Mouse (Mus musculus): ENCODE measurements around the gene Bmpr1b.

DNA sequence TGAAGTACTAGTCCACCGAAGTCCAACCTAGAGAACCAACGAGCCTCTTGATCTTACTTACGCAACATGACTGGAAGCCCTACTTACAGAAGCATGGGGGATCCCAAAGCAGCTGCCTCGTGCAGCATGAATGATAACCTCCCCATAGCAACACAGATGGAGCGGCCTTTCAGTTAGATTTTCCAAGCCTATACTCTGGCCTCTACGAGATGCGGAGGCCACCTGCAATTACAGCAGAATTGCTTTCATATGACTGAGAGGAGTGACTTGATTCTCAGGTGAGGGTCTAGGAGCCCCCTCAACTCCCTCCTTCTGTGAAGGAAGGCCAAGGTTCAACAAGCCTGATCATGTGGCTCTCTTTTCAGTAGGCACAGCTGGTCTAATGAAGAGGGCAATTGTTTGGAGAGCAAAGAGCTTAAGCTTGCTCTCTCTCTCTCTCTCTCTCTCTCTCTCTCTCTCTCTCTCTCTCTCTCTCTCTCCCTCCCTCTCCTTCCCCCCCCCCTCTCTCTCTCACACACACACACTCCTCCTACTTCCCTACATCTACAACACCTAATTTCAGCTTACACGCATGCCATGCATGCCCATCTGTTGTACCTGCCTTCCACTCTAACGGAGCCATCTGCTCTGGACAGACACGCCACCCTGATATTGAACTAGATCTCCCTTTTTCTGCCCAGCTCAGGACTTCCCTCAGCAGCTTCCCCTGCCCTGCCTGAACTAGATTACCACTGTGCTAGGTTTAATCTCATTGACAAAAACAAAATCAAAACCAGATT, 65.0 kb downstream of the Bmpr1b start:
- TF ChIP-seq ZNF384 (IDR thresholded peaks at IDR 0.05; ENCODE audit: low read depth, low read length) (no peak), ZC3H11A (IDR thresholded peaks at IDR 0.05; ENCODE audit: borderline replicate concordance, low read depth, low read length) (no peak), CHD2 (IDR thresholded peaks at IDR 0.05; ENCODE audit: low read depth, low read length) (no peak), HCFC1 (IDR thresholded peaks at IDR 0.05; ENCODE audit: borderline replicate concordance, insufficient read depth, low read length) (no peak)
